Mouse (Mus musculus) forebrain, postnatal 0 days (tissue): ENCODE measurements around the gene Gm26620. TPM values are rescaled to one million over a fixed set of nuclear protein-coding genes. Genes with fewer than 3 reads are reported as not detected.

Experiments
- ATAC-seq: fragments of 200-750 bp; cut with Nextera tagmentation; 2 replicates; pipeline ENCODE4 v1.8.0; 2017; ENCODE audit warnings: mild to moderate bottlenecking, moderate library complexity
- DNase-seq: peaks from one replicate; pipeline ENCODE4 v3.0.0-alpha.2; 2015
- H3K27ac ChIP-seq: fragments of 300-500 bp; sonication (generic); 2 replicates; pipeline ENCODE4 v1.5.1; 2014; ENCODE audit warnings: low read depth, mild to moderate bottlenecking, antibody characterized with exemption, low read length, moderate library complexity, mixed read lengths
- H3K27me3 ChIP-seq: fragments of 300-500 bp; sonication (generic); 2 replicates; pipeline ENCODE4 v1.6.1; 2014; ENCODE audit warnings: mild to moderate bottlenecking, low read length, mixed read lengths; ENCODE audit not compliant: insufficient read depth
- H3K36me3 ChIP-seq: fragments of 300-500 bp; sonication (generic); 2 replicates; pipeline ENCODE4 v1.6.1; 2014; ENCODE audit warnings: mild to moderate bottlenecking, moderate library complexity; ENCODE audit not compliant: insufficient read depth
- H3K4me1 ChIP-seq: fragments of 300-500 bp; sonication (generic); 2 replicates; pipeline ENCODE4 v1.6.1; 2014; ENCODE audit warnings: antibody characterized with exemption; ENCODE audit not compliant: insufficient read depth
- H3K4me2 ChIP-seq: fragments of 300-500 bp; sonication (generic); 2 replicates; pipeline ENCODE4 v1.6.1; 2014; ENCODE audit warnings: low read depth, mild to moderate bottlenecking, moderate library complexity
- H3K4me3 ChIP-seq: fragments of 300-500 bp; sonication (generic); 2 replicates; pipeline ENCODE4 v1.5.1; 2014; ENCODE audit warnings: low read depth, low read length, mixed read lengths
- H3K9ac ChIP-seq: fragments of 300-500 bp; sonication (generic); 2 replicates; pipeline ENCODE4 v1.6.1; 2014; ENCODE audit warnings: mild to moderate bottlenecking
- H3K9me3 ChIP-seq: fragments of 300-500 bp; sonication (generic); 2 replicates; pipeline ENCODE4 v1.6.1; 2016; ENCODE audit warnings: low read length
- CTCF ChIP-seq: sonication (generic); IDR thresholded peaks from 2 replicates; pipeline ENCODE4 v1.5.1; 2016; ENCODE audit warnings: antibody characterized with exemption, control low read depth, low read depth
- WGBS: fragments of 180-500 bp; shearing (Covaris S2); extraction: QIAGEN DNeasy Blood & Tissue Kit; methylation state at CpG from one replicate; pipeline ENCODE4 v1.1.7; 2014; 5-methylcytosine and 5-hydroxymethylcytosine counted together
- polyA plus RNA-seq: library from polyadenylated mRNA; unstranded; fragments of >200 nt; fragmentation: Nextera tagmentation; extraction: Ambion mirVana; gene quantifications from 2 replicates; pipeline ENCODE4 v1.2.1, GENCODE M21; 2015
- total RNA-seq: library from RNA; depleted of rRNA; stranded (reverse); fragments of >200 nt; gene quantifications from 2 replicates; pipeline ENCODE4 v1.2.3, GENCODE M21; 2014

Gm26620 gene
- total and polyA plus RNA-seq, 2 experiments from 2014 or later = 0.48 to 2.4 TPM

GRCm38 (mm10) chr1:170871402-170871801 is 13.5 kb upstream of the Gm26620 start:
- TF ChIP-seq CTCF = no peak
- no peak overlapping the region for H3K4me2 ChIP-seq
- H3K36me3 ChIP-seq = peaks cover 11% of the 10 kb centered on the region; the same call in 1 of the 2 replicates
- H3K27ac ChIP-seq = no peak overlapping the region
- 89% methylated on average over 6 of the region's 6 CpGs for whole genome bisulfite sequencing
- ATAC-seq (no peak), DNase-seq (no peak)
- H3K4me1 ChIP-seq = peaks cover 5% of the 10 kb centered on the region; the same call in 1 of the 2 replicates
- H3K4me3 ChIP-seq = no peak overlapping the region
- no peaks in the 10 kb centered on the region for H3K27me3 ChIP-seq
- no peaks in the 10 kb centered on the region for H3K9me3 ChIP-seq
- H3K9ac ChIP-seq = no peak overlapping the region

- H3K9ac ChIP-seq = no peak overlapping the region
- no peaks in the 10 kb centered on the region for H3K27me3 ChIP-seq
- 0 out of 2 replicates have a peak, but pooled peaks have one; percentile 3 for TF ChIP-seq CTCF
- H3K9me3 ChIP-seq = no peaks in the 10 kb centered on the region
- DNase-seq (no peak), ATAC-seq (no peak)
- H3K36me3 ChIP-seq = peaks cover 17% of the 10 kb centered on the region
- H3K4me1 ChIP-seq = no peaks in the 10 kb centered on the region
- no peak overlapping the region for H3K27ac ChIP-seq
- no peak overlapping the region for H3K4me3 ChIP-seq
- H3K4me2 ChIP-seq = no peak overlapping the region
- WGBS = 99% methylated on average over 2 of the region's 2 CpGs
These were observed 12.9 kb upstream of the Gm26620 start for GRCm38 (mm10) chr1:170871961-170872360.

- H3K9ac ChIP-seq = no peak overlapping the region
These were observed 9.2 kb upstream of the Gm26620 start for GRCm38 (mm10) chr1:170875676-170876075.

GRCm38 (mm10) chr1:170876906-170877305 is 8.0 kb upstream of the Gm26620 start:
- Histone ChIP-seq H3K27me3 (no peaks in the 10 kb centered on the region), H3K36me3 (peaks cover 30% of the 10 kb centered on the region), H3K9me3 (no peaks in the 10 kb centered on the region), H3K4me2 (no peak overlapping the region), H3K27ac (no peak overlapping the region), H3K4me1 (no peaks in the 10 kb centered on the region), H3K4me3 (no peak overlapping the region), H3K9ac (no peak overlapping the region)
- ATAC-seq = no peak
- no peak for TF ChIP-seq CTCF
- WGBS = 97% methylated on average over 5 of the region's 5 CpGs
- DNase-seq = no peak

More at GRCm38 (mm10) chr1:170875676-170876075, 9.2 kb upstream of the Gm26620 start:
- TF ChIP-seq CTCF = no peak
- 90% methylated on average over 3 of the region's 3 CpGs for whole genome bisulfite sequencing
- Histone ChIP-seq H3K9me3 (no peaks in the 10 kb centered on the region), H3K4me3 (no peak overlapping the region), H3K27me3 (no peaks in the 10 kb centered on the region), H3K4me2 (no peak overlapping the region), H3K36me3 (peaks cover 30% of the 10 kb centered on the region), H3K4me1 (no peaks in the 10 kb centered on the region), H3K27ac (no peak overlapping the region)
- ATAC-seq = no peak
- DNase-seq = no peak

- Histone ChIP-seq H3K4me2 (no peak overlapping the region), H3K9me3 (no peaks in the 10 kb centered on the region), H3K9ac (no peak overlapping the region), H3K4me3 (no peak overlapping the region), H3K27me3 (no peaks in the 10 kb centered on the region), H3K36me3 (peaks cover 8% of the 10 kb centered on the region), H3K4me1 (no peaks in the 10 kb centered on the region; the same call in 1 of the 2 replicates), H3K27ac (no peak overlapping the region)
- DNase-seq = no peak
- WGBS = 93% methylated on average over 5 of the region's 5 CpGs
- no peak for ATAC-seq
- no peak for TF ChIP-seq CTCF
These were observed 1.9 kb upstream of the Gm26620 start for GRCm38 (mm10) chr1:170882915-170883485.

- H3K4me2 ChIP-seq = peak overlapping the region; percentile 55
- H3K27me3 ChIP-seq = no peaks in the 10 kb centered on the region
- H3K4me1 ChIP-seq = no peaks in the 10 kb centered on the region; the same call in 1 of the 2 replicates
- 21% methylated on average over 8 of the region's 8 CpGs for WGBS
- H3K27ac ChIP-seq = no peak overlapping the region
- DNase-seq (peak; percentile 4), ATAC-seq (no peak)
- H3K36me3 ChIP-seq = peaks cover 3% of the 10 kb centered on the region
- peak overlapping the region; percentile 98 for H3K4me3 ChIP-seq
- H3K9me3 ChIP-seq = no peaks in the 10 kb centered on the region
- no peak for TF ChIP-seq CTCF
- peak overlapping the region; percentile 91 for H3K9ac ChIP-seq
These were observed 475 bp upstream of the Gm26620 start for GRCm38 (mm10) chr1:170884390-170884789.

GRCm38 (mm10) chr1:170886044-170886458 is 1.2 kb downstream of the Gm26620 start:
- Histone ChIP-seq H3K4me2 (no peak overlapping the region), H3K36me3 (no peaks in the 10 kb centered on the region), H3K4me1 (no peaks in the 10 kb centered on the region; the same call in 1 of the 2 replicates), H3K27me3 (no peaks in the 10 kb centered on the region), H3K9ac (no peak overlapping the region), H3K27ac (no peak overlapping the region), H3K4me3 (no peak overlapping the region), H3K9me3 (no peaks in the 10 kb centered on the region)
- DNase-seq (no peak), ATAC-seq (no peak)
- no peak for TF ChIP-seq CTCF
- 54% methylated on average over 6 of the region's 6 CpGs for WGBS
